Mouse (Mus musculus): ENCODE measurements around the gene Bpifb9a.
"Not testable (repeated sequence)": the region's sequence is repeated elsewhere in the genome, so short reads cannot be mapped to it uniquely, and the experiment has no call there.

DNA sequence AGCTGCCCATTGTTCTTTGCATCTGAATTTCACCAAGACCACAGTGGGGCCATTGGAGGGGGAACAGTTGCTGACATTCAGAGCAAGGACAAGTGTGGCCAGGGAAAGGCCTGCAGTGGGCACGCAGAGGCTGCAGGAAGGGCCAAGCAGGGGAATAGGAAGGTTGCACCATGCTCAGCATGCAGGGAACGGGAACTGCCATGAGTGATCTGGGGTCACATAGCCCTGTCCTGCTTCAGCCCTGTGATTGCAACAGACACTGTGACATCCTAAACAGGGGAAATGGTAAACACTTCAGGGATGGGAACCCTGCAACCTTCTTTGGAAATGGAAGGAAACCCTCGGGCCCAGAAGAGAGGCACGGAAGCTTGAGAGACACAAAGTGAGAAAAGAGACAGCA, 2.4 kb upstream of the Bpifb9a start:
- not testable (repeated sequence) for TF ChIP-seq CTCF (IDR thresholded peaks at IDR 0.05; ENCODE audit: borderline replicate concordance, insufficient read depth, low read depth, low read length); POLR2A (IDR thresholded peaks at IDR 0.05; ENCODE audit: borderline replicate concordance, insufficient read depth, low read length)

Measured in cerebellum, adult 2 months (tissue).